Mouse (Mus musculus): ENCODE results near the gene Strn4. TPM values are rescaled to one million over a fixed set of nuclear protein-coding genes. Genes with fewer than 3 reads are reported as not detected.

Gene Strn4
- total RNA-seq, 4 experiments from 2014 or later, result 261 to 298 (median 279) TPM

- no peak for DNase-seq (ENCODE audit: low spot score in 2 of 2)
Observed at GRCm38 (mm10) chr7:16841561-16842560, 26.2 kb downstream of the Strn4 start.

- DNase-seq (ENCODE audit: low spot score in 2 of 2), result peak; percentile 83 to 85
Observed at GRCm38 (mm10) chr7:16842645-16843063, 27.0 kb downstream of the Strn4 start, which contains the start of gene Prkd2. Prkd2 (plus strand) TSS chr7:16842902.

- no peak for DNase-seq (ENCODE audit: low spot score in 2 of 2)
Observed at GRCm38 (mm10) chr7:16843441-16844171, 27.9 kb downstream of the Strn4 start.

- no peak for DNase-seq (ENCODE audit: low spot score in 2 of 2)
Observed at GRCm38 (mm10) chr7:16844696-16845071, 29.0 kb downstream of the Strn4 start.

- no peak for DNase-seq (ENCODE audit: low spot score in 2 of 2)
Observed at GRCm38 (mm10) chr7:16845072-16845819, 29.6 kb downstream of the Strn4 start.

GRCm38 (mm10) chr7:16845820-16846167, 30.1 kb downstream of the Strn4 start:
- no peak for DNase-seq (ENCODE audit: low spot score in 2 of 2)

- no peak for DNase-seq (ENCODE audit: low spot score in 2 of 2)
Observed at GRCm38 (mm10) chr7:16846775-16847174, 31.1 kb downstream of the Strn4 start.

- no peak for DNase-seq (ENCODE audit: low spot score in 2 of 2)
Observed at GRCm38 (mm10) chr7:16847507-16847906, 31.8 kb downstream of the Strn4 start.

GRCm38 (mm10) chr7:16848579-16848978, 32.9 kb downstream of the Strn4 start:
- peak in 1 of 2 experiments; percentile 80 for DNase-seq (ENCODE audit: low spot score in 2 of 2)

GRCm38 (mm10) chr7:16851636-16852035, 35.9 kb downstream of the Strn4 start:
- no peak for DNase-seq (ENCODE audit: low spot score in 2 of 2)

- DNase-seq (ENCODE audit: low spot score in 2 of 2), result no peak
Observed at GRCm38 (mm10) chr7:16853302-16853831, 37.7 kb downstream of the Strn4 start.

- no peak for DNase-seq (ENCODE audit: low spot score in 2 of 2)
Observed at GRCm38 (mm10) chr7:16858336-16858735, 42.6 kb downstream of the Strn4 start.

GRCm38 (mm10) chr7:16859902-16860651, 44.4 kb downstream of the Strn4 start:
- DNase-seq (ENCODE audit: low spot score in 2 of 2), result peak in 1 of 2 experiments; percentile 58

GRCm38 (mm10) chr7:16867488-16867887, 51.8 kb downstream of the Strn4 start:
- no peak for DNase-seq (ENCODE audit: low spot score in 2 of 2)

- peak; percentile 91 to 97 for DNase-seq (ENCODE audit: low spot score in 2 of 2)
Observed at GRCm38 (mm10) chr7:16869497-16869896, 53.8 kb downstream of the Strn4 start.

- no peak for DNase-seq (ENCODE audit: low spot score in 2 of 2)
Observed at GRCm38 (mm10) chr7:16871600-16871999, 55.9 kb downstream of the Strn4 start.

GRCm38 (mm10) chr7:16872478-16872877, 56.8 kb downstream of the Strn4 start:
- no peak for DNase-seq (ENCODE audit: low spot score in 2 of 2)

GRCm38 (mm10) chr7:16873392-16873791, 57.7 kb downstream of the Strn4 start:
- DNase-seq (ENCODE audit: low spot score in 2 of 2), result no peak

- DNase-seq (ENCODE audit: low spot score in 2 of 2), result peak; percentile 68 to 73
Observed at GRCm38 (mm10) chr7:16874190-16874589, 58.5 kb downstream of the Strn4 start.

GRCm38 (mm10) chr7:16874756-16875309, 59.1 kb downstream of the Strn4 start:
- DNase-seq (ENCODE audit: low spot score in 2 of 2), result peak; percentile 100

GRCm38 (mm10) chr7:16875310-16875325, 59.4 kb downstream of the Strn4 start, which contains the start of gene Dact3:
Dact3 (plus strand) TSS chr7:16875317.
- DNase-seq (ENCODE audit: low spot score in 2 of 2), result no peak
